Mouse (Mus musculus): ENCODE measurements at regions not wholly inside any gene's neighbourhood (a gene's known extent, or its start where the extent isn't known, plus 50 kb on each side); places are given as distances from the start of the nearest gene placed in this dataset.

DNA sequence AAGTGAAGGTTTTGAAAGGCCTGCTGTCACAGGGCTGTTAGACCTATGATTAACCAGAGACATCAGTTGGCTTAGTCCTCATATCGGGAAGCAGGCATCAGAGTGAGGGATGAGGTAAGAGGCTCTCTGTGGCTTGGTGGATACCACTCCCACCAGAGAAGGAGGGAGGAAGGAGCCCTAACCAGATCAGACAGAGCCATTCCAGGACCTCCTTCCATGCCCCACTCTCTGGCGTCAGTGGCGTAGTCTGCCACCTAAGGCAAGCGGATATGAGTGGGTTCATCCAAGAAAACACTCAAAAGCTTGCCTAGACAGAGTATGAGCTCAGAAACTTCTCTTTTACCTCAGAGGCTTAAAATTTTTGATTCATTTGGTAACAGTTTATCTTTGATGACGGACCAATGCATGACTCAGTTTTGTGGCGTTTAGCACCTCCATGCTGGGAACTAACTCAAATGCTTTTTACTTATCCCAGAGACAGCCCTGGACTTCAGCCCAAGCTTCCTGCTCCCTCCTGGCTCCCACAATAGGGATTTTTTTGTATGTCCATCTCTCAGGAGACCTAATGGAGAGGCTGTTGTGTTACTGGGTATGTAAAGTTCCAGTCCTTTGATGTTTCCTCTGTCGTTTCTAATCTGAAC, 367.5 kb upstream of the Rasgrp1 start:
- DNase-seq = no peak

DNA sequence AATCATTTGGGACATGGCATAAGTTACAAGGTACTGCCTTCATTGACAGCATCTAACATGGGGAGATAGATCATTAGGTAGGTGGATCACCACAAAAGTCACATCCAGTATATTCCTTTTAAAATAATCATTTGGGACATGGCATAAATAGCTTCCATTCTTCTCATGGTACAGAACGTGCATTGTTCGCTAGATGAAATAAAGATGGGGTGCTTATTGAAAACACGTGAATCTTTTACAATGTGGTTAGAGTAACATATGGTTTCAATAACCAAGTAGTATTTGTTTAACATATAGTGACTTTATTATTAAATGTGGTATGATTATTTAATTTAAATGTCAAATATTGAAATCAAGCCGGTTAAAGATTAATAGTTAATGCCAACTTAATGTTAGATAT, 381.3 kb upstream of the Rasgrp1 start:
- DNase-seq = no peak

DNA sequence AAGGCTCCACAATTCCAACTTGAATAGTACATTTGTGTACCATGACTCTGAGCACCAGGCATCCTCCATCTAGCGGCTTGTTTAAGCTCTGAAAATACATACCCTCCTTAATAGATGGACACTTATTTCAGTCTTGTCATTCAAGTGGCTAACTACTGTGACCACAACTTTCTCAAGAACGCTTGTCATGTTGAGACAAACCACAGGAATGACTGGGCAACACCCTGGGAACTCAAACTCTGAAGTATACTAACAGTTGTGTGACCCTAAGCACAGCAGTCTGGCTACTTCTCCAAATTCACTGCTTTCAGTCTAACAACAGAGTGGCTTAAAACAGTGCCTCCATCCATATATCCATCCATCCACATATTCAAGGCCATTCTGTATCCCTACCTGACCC, 380.4 kb upstream of the Thbs1 start:
- DNase-seq = no peak

DNA sequence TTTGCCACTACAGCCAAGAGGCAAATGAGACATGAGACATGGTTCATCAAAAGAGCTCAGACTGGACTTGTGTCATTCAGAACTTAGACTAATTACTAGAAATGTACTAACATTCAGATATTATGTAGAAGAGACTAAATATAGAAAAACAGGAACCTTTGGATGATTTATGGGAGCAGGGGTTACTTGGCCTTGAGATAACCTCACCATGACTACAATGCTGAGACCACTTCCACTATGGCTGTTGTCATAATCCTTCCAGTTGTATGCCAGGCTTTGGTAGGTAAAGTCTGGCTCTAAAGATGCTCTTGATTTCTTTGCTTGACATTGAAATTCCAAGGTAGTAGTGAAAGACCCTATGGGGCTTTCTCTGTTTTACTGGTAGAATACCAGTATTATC, 369.3 kb upstream of the Thbs1 start:
- DNase-seq = no peak

DNA sequence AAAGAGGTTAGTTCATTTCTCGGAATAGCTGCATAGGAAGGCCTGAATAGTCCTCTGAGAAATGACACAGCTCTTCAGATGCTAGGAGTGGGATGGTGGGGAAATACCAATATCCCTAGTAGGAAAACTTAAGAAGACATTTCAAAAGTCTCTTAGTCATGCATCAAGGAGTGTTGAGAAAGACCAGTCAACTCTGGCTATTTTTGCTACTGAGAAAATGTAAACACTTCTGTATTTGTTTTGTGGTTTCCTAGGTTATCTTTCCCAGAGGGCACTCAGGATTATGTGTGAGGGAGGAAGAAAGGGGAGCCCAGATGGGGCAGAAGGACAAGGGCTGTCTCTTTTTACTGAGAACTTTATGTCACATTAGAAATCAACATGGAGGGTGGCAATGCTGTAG, 367.8 kb upstream of the Thbs1 start:
- DNase-seq = no peak

DNA sequence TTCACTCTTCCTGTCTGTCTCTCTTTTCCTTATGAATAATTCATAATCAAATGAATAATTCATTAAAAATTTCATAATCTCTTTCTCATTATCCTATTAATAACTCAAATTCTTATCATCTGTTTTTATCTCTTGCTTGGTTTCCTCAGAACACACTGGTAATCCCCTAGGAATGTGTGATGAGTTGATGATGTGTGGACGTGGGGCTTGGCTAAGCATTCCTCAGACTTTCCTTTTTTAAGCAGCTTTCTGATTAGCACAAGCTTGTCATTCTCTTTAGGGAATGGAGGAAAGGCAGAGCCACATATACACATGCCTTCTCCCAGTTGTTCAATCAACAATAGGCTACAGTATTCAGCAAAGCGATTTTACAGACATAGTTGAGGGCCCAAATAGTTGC, 365.9 kb upstream of the Thbs1 start:
- DNase-seq = peak in 1 of 2 experiments; percentile 4

DNA sequence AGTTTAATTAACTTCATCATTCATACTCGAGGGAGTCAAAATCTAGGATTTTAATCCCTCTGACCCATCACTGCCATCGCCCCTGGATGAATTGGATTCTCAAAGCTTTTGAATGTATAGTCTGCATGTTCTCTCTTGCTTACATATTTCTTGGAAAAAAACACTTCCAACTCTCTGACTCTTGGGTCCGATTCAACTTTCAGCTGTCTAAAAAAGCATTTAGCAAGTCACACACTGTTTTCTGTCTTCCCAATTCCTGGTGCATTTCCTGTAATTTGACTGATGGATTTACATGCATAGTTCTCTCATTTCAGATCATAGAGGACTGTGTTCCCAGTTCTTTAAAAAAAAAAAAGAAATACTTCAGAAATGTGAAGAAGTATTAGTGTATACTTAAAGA, 364.5 kb upstream of the Thbs1 start:
- DNase-seq = no peak

DNA sequence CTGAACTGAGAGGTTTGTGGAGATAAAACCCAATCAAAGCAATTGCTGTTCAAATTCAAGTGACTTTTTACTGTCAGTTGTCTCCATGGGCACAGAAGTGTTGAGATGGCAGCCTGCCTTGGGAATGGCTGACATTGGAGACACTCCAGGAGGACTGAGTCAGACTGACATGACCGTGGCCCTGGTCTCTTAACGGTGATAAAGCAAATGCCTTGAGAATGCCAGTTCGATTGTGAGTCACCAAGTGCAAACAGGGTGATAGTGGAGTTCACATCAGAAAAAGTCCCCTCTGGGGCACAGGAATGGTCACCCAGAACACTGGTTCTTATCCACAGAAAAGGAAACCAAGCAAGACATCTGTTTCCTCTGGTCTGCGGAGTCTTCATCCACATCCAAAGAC, 362.8 kb upstream of the Thbs1 start:
- peak; percentile 84 to 90 for DNase-seq

DNA sequence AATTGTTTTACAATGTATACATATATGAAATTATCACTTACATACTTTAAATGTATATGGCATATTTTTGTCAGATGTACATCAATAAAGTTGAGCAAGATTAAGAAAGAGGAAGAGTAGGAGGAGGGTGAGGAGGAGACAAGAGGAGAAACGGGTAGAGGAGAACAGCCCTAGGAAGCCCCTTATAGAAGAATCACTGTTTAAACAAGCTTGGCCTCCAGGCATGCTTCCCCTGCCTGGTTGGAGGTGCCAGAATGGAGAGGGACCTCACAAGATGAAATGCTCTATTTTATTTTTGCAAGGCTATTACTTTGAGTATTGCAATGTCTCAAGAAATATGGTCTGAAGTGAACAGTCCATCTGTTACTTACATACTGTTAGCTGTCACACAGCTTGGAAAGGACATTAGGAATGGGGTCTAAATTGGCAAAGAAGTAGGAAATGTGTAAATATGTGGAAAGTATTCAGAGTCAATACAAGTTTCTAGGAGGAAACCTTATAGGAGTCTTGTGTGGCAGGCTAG, 352.1 kb upstream of the Thbs1 start:
- DNase-seq = no peak

DNA sequence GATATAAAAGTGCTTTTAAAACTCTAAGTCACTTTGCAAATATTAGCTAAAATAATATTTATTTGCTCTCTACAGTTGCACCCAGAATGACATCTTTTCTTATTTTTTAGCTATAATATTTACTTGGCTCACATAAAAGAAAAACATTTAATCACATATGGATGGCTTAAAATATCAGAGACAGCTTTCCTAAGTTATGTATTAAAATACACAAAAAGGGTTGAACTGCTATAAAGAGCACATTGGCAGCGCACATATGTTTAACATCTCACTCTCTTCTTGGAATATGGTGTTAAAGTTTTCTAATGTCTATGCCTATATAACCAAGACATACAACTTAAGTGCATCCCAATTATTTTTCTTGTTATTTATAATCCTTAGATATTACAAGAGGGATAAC, 348.0 kb upstream of the Thbs1 start:
- no peak for DNase-seq

DNA sequence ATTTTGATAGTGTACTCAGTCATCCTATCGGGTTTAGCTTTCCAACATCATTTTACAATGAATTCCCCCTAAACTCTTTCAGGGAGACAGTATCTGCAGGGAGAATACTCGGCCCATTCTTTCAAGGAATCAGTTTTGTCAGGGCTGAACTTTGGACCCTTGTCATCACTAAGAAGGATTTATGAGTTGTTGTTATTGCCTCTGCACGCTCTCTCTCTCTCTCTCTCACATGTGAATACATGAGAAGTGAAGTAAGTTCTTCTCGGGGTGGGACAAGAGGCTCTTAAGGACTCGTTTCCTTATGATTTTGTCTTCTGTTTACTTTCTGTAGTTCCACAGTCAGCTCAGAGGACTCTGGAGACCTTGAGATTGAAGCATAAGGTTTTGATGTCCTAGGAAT, 346.1 kb upstream of the Thbs1 start:
- DNase-seq = no peak

DNA sequence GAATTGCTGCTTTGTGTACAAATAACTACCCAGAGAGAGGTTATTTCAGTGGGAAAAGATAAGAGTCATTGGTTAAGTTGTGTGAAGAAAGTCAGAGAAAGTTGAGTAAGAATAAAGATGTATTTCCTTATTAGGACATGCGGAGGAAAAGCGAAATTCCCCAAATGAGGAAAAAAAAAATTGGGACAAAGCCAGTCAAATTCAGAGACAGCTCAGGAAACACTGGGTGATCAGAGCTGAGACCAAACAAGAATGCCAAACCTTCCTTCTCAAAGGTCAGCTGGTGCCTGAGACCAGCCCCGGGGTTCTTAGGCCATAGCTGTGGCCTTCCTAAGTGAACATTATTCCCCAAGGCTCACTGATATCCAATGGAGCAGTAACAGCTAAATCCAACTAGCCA, 345.2 kb upstream of the Thbs1 start:
- DNase-seq = no peak

DNA sequence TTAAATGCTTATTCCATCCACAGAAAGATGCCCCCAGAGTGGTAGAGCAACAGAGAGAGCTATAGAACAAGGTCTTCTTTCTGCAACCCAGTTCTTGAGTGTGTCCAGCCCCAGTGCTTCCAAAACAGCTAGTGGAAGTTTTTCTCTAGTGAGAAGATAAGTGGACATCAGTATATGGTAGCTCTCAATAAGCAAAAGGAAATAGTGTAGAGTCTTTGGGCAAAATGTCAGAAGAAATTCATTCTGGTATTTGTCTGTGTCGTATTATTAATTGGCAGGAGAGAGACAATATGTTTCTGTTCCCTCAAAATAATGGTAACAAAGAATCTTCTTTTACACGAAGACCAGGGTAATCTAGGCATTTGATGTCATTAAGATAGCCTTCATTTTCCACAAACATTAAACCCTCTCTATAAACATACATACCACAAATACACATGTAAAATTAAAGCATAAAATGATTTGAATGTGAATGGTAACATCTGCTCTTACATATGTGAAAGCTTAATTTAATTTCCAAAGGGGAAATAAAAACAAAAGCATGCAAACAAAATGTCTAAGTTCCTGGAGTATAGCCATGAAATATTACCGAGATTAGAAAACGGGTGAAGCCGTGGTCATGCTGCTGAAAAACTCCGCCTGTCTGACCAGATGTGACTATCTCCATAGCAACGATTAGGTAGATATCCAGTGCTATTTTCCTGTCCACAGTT, 342.1 kb upstream of the Thbs1 start:
- no peak for DNase-seq

DNA sequence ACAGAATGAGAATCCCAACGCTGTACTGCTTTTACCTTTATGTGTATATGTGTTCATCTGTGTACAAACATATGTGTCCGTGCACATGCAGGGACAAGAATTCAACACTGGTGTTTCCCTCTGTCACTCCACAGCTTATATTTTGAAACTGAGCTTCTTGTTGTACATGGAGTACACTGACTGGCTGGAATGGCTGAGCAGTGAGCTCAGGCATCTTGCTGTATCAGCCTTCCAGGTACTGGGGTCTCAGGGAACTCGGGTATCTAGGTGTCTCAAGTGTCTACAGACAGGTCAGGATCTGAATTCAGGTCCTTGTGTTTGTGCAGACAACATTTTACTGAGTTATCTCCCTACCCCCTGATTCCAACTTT, 341.6 kb upstream of the Thbs1 start:
- DNase-seq = no peak

DNA sequence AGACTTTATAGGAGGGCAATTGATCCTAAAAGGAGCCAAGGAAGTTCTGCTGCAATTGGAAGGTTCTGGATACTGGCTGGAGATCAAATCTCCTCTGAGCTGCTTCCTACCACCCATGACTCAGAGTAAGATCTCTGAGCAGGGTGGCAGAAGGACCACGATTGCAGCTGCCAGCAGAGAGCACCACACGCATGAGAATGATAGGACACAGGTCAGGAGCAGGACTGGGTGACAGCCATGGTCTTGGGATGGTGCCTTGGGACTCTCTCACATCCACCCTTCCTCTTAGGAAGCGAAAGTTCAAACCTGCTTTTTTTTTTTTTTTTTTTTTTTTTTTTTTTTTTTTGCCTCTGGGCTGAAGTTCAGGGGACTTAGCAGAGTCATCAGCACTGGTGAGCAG, 331.4 kb upstream of the Thbs1 start:
- DNase-seq = peak; percentile 22 to 30

DNA sequence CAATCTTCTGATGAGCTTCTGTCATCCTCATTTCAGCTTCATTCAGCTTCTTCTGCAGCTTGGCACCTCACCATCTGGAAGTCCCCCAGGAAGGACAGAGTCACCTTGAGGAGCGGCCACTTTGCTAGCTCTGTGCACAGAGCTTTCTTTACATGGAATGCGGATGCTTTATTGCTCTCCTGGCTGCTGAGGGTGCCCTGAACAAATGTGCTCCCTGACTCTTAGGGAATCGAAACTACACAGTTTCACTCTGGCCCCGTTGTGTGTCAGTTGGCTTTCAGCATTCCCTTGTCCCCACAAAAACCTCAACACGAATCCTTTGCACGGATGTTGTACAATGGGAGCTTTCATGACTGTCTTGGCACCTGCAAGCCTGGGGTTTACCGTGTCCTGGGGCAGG, 330.9 kb upstream of the Thbs1 start:
- peak in 1 of 2 experiments; percentile 9 for DNase-seq

DNA sequence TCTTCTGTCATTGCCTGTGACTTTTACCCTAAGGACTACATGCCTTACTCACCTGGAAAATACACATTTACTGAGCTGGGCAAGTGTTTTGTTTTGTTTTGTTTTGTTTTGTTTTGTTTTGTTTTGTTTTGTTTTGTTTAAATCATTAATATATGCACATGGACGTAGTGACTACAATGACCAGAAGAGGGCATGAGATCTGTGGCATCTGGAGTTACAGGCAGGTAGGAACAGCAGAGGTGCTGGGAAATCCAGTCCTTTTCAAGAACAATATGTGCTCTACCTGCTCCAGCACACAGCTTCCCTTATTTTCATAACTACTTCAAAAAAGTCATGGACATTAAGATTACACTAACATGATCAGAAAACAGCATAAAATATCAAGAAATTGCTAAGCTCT, 324.4 kb upstream of the Thbs1 start:
- DNase-seq = no peak

DNA sequence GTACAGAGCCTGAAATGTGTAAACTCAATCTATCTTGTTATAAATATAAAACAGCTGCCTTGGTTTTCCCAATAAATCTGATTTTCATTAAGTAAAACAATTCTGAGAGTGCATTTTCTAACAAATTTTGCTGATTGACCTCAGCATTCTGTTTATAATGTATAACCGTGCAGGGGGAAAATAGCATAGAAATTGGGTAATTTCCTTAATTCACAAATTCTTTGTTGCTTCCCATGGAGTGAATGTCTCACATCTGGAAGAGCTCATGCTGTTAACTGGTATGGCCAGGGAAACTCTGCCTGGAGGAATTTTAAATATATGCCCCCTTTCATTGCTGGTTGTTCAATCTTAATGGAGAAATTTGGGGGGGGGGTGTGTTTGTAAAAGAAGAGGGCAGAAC, 317.4 kb upstream of the Thbs1 start:
- DNase-seq = no peak

DNA sequence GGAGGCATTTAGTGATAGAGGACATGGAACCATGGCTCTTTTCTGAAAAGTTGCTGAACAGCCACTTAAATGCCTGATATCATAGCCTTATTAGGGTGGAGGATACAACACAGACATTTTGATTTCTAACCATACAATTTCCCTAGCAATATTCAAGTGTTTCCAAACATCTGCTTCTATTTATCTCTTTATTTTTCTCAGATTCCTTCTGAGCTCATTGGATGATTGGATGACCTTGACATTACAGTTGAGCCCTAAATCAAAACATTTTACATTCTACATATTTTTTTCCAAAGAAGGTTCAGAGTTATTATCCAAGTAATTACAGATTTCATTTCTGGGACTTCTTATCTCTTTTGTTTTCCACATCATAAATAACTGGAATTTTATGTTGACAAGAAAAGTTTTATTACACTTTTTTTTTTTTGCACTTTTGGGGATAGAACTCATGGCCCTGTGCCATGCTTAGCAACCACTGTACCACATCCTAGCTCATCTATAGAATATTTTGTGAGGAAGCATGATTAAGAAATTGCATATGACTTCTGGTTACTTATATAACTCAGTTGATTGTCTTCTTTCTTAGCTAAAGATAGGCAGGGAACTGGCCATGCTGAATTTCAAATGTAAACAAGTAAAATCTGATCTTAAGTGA, 309.6 kb upstream of the Thbs1 start:
- no peak for DNase-seq

DNA sequence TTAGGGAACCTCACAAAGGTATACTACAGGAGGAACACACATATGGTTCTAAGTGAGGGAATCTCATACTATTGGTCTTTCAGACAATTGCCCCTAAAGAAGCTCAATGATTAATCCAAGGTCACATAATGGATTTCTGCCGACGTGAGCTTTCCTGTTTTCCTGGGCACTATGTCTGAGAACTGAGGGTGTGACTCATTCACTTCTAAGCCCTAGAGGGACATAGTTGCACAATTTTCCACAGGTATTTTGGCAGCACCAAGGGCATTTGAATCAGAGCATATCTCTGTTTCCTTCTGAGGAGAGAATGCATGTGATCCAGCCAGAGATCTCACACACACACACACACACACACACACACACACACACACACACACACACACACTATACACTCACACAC, 309.0 kb upstream of the Thbs1 start:
- DNase-seq = peak; percentile 8 to 22

DNA sequence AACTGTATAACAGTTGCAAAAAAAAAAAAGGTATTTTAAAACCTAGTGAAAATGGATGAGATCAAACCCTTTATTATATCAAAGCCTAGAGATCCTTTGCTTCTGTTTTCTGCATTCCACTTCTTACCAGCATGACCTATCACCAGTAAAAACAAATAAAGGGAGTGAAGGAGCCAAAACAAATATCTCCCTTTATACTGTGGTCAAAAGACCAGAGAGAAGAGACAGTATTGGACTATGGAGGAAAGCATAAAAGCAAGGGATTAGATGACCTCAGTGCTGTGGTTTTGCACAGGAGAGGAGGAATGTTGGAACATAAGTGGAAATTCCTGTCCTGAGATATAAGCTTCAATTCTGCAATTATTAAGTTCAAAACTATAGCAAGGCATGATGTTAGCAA, 307.0 kb upstream of the Thbs1 start:
- DNase-seq = no peak

DNA sequence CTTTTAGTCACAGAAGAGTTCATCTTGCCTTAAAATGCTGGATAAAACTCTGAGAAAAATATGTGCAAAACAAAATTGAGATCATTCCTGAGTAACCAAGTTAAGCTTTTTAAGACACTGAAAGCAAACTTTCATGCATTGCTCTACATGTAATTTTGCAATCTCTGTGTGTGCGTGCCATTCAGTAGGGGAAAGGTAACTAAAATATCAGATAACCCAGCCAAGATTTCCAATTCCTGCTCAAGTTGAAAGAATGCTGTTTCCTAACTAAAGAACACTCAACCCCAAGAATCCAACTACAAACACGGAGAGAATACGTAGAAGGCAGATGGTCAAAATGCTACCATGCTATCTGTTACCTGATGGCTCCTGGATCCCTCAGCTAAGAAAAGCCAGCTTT, 304.6 kb upstream of the Thbs1 start:
- DNase-seq = no peak

DNA sequence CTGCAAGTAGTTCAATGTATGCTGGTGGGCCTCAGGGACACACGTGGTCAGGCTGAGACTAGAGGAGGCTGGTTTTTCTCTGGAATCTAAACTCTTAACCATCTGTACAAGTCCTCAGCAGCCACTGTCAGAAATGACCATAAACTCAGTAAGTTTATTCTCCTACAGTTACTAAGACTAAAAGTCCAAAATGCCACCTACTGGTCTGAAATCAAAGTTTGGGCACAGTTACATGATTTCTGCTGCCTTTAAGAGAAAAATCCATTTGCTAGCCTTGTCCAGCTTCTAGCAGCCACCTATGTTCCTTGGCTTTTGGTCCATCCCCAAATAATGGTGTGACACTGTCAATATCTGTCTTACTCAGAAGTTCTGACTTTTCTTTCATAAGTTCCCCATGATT, 300.2 kb upstream of the Thbs1 start:
- no peak for DNase-seq

DNA sequence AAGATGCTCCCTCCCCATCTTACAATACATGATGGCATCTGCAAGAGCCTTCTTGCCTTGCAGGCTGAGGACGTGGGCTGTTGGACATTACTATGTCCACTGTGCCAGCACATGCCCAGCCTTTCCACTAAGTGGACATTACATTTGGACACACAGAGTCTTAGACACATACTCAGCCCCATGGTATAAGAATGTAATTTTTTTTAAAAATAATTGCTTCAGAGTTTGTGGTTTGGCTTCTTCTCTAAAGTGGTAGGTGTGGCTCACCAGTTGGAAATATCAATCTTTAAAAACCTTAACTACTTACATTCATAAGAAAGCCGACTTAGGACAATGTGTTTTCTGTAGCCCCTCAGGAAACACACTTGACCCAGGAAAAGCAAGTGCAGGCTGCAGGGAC, 299.7 kb upstream of the Thbs1 start:
- no peak for DNase-seq
